Mouse (Mus musculus): Measurements from ENCODE around the gene Cyren.

Gene Cyren

GRCm38 (mm10) chr6:34865213-34865612, 12.6 kb downstream of the Cyren start:
- TF ChIP-seq GATA4 (IDR thresholded peaks at IDR 0.05; ENCODE audit: insufficient replicate concordance, low read length), result peak; percentile 76; the same call in 1 of the 2 replicates

GRCm38 (mm10) chr6:34863786-34864514, 13.9 kb downstream of the Cyren start:
- TF ChIP-seq GATA4 (IDR thresholded peaks at IDR 0.05; ENCODE audit: insufficient replicate concordance, low read length), result peak; percentile 2; the same call in 1 of the 2 replicates

GRCm38 (mm10) chr6:34862791-34863403, 15.0 kb downstream of the Cyren start, which contains the start of gene Tmem140:
Tmem140 (plus strand) TSS chr6:34863146.
- no peak for TF ChIP-seq GATA4 (IDR thresholded peaks at IDR 0.05; ENCODE audit: insufficient replicate concordance, low read length)

DNA sequence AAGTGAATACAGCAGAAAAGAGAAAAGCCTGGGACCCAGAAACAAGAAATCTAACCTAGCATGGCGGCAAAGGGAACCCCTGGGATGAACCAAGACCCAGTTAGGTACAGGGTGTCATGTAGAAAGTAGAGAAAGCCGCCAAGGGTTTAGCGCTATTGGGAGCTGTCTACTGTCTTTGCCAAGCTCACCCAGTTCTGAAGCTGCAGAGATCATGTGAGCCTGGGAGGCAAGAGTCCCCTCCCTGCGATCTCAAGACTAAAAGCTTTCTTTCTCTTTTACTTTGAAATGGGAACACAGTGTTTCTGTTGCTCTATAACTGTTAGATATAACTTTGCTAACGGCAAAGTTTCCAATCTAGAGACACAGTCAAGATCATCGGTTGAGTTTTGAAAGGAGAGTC, 15.5 kb downstream of the Cyren start:
- TF ChIP-seq GATA4 (IDR thresholded peaks at IDR 0.05; ENCODE audit: insufficient replicate concordance, low read length), result no peak

- TF ChIP-seq GATA4 (IDR thresholded peaks at IDR 0.05; ENCODE audit: insufficient replicate concordance, low read length), result no peak
Observed at GRCm38 (mm10) chr6:34861546-34862053, 16.3 kb downstream of the Cyren start.

DNA sequence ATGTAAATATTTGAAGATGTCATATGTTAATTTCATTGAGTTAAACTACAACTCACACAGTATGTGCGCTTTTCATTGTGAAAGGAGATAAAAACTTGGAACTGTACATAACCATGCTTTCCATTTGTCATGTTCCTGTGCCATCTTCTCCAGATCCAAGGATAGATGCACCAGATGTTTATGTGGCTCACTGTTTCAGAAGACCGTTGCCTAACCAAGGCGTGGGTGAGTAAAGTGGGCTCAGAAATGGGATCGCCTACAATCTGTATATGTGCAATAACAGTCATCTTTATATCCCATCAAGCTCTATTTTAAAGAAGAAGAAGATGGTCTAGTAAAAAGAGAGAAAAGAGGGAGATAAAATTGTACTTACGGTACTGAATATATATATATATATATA, 45.5 kb downstream of the Cyren start:
- TF ChIP-seq GATA4 (IDR thresholded peaks at IDR 0.05; ENCODE audit: insufficient replicate concordance, low read length), result no peak

- TF ChIP-seq GATA4 (IDR thresholded peaks at IDR 0.05; ENCODE audit: insufficient replicate concordance, low read length), result no peak
Observed at GRCm38 (mm10) chr6:34824406-34824805, 53.5 kb downstream of the Cyren start.
